Mouse (Mus musculus): ENCODE measurements around the gene Prl3d3. TPM values are rescaled to one million over a fixed set of nuclear protein-coding genes. Genes with fewer than 3 reads are reported as not detected.
"Not testable (repeated sequence)": the region's sequence is repeated elsewhere in the genome, so short reads cannot be mapped to it uniquely, and the experiment has no call there.

The Prl3d3 gene
- total RNA-seq (2021) = not detected
- long read RNA-seq, experiment 1 = 0 reads
- long read RNA-seq, experiment 2 = 0 reads

GRCm38 (mm10) chr13:27156490-27156889 is at the start of gene Prl3d3:
Prl3d3 (plus strand) TSS chr13:27156790.
- DNase-seq = not testable (repeated sequence)

DNA sequence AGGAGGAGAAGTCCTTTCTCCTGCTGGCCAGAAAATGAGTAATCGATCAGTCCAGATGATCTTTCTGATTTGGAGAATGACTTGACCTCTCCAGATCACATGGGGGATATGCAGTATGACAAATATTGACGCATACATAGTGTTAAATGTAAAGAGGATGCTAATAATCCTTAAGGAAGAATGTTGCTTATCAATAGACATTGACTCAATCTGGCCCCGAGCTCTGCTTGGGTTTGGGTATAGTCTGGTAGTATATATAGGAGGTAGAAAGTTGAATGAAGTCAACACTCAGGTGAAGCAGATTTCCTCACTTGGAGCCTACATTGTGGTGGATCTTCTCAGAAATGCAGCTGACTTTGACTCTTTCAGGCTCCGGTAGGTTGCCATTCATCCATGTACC is 35.2 kb upstream of the Prl3d3 start, which contains the start of gene Prl3d2:
Prl3d2 (plus strand) TSS at position 301 of the 400 bp plus-strand sequence.
- DNase-seq = not testable (repeated sequence)

- DNase-seq = no peak
These were observed 8.3 kb upstream of the Prl3d3 start for GRCm38 (mm10) chr13:27148264-27148663.

DNA sequence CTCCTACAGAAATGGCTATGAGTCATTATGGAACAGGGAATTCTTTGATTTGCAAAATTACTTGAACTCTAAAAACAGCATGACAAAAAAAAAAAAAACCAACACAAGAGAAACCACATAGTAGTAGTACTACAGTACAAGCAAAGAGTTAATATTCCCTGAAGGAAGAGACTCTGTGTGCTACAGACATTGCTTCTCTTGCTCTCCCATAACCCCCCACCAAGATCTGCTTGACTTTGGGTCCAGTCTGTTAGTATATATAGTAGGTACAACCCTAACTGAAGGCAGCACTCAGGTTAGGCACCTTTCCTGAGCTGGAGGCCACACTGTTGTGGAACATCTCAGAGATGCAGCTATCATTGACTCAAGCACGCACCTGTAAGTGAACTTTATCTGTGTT is 39.8 kb downstream of the Prl3d3 start, which contains the start of gene Prl3c1:
Prl3c1 (plus strand) TSS at position 301 of the 400 bp plus-strand sequence.
- DNase-seq = no peak

Other genes starting within 250 kb of the Prl3d3 start
- gene Prl, start 99.2 kb upstream of the Prl3d3 start, total RNA-seq (2021) = not detected
- not detected for gene Prl3d1, start 62.6 kb upstream of the Prl3d3 start, total RNA-seq (2021)
- gene Prl3d2, start 35.1 kb upstream of the Prl3d3 start, total RNA-seq (2021) = not detected
- not detected for gene Prl3c1, start 39.9 kb downstream of the Prl3d3 start, total RNA-seq (2021)
- gene Prl3b1, start 85.1 kb downstream of the Prl3d3 start, total RNA-seq (2021) = not detected
- gene Prl3a1, start 102.6 kb downstream of the Prl3d3 start, total RNA-seq (2021) = not detected
- gene Prl6a1, start 155.8 kb downstream of the Prl3d3 start, total RNA-seq (2021) = not detected
- gene Prl8a2, start 188.9 kb downstream of the Prl3d3 start, total RNA-seq (2021) = under 1 TPM; 0.55 to 0.78 TPM
- not detected for gene Prl2b1, start 234.1 kb downstream of the Prl3d3 start, total RNA-seq (2021)

All from adrenal gland, postnatal 10 days (tissue).